Mouse (Mus musculus): ENCODE results near the gene Fgf10.

Fgf10 gene

GRCm38 (mm10) chr13:118716726-118717125, 47.1 kb downstream of the Fgf10 start:
- DNase-seq (ENCODE audit: low read depth, low spot score) = no peak

- DNase-seq (ENCODE audit: low read depth, low spot score) = no peak
These were observed 48.8 kb downstream of the Fgf10 start for GRCm38 (mm10) chr13:118718396-118718795.

GRCm38 (mm10) chr13:118721668-118722067, 52.1 kb downstream of the Fgf10 start:
- no peak for DNase-seq (ENCODE audit: low read depth, low spot score)

- DNase-seq (ENCODE audit: low read depth, low spot score) = no peak
These were observed 62.4 kb downstream of the Fgf10 start for GRCm38 (mm10) chr13:118731850-118732552.

- no peak for DNase-seq (ENCODE audit: low read depth, low spot score)
These were observed 70.3 kb downstream of the Fgf10 start for GRCm38 (mm10) chr13:118739854-118740411.

GRCm38 (mm10) chr13:118742788-118743187, 73.2 kb downstream of the Fgf10 start:
- no peak for DNase-seq (ENCODE audit: low read depth, low spot score)

GRCm38 (mm10) chr13:118744806-118745205, 75.2 kb downstream of the Fgf10 start:
- no peak for DNase-seq (ENCODE audit: low read depth, low spot score)

- no peak for DNase-seq (ENCODE audit: low read depth, low spot score)
These were observed 76.8 kb downstream of the Fgf10 start for GRCm38 (mm10) chr13:118746427-118746826.

GRCm38 (mm10) chr13:118754024-118754423, 84.4 kb downstream of the Fgf10 start:
- DNase-seq (ENCODE audit: low read depth, low spot score) = no peak

GRCm38 (mm10) chr13:118759021-118759420, 89.4 kb downstream of the Fgf10 start:
- DNase-seq (ENCODE audit: low read depth, low spot score) = no peak

- DNase-seq (ENCODE audit: low read depth, low spot score) = no peak
These were observed 93.4 kb downstream of the Fgf10 start for GRCm38 (mm10) chr13:118762982-118763381.

- DNase-seq (ENCODE audit: low read depth, low spot score) = no peak
These were observed 102.6 kb downstream of the Fgf10 start for GRCm38 (mm10) chr13:118772188-118772587.

- no peak for DNase-seq (ENCODE audit: low read depth, low spot score)
These were observed 105.6 kb downstream of the Fgf10 start for GRCm38 (mm10) chr13:118775148-118775547.

- no peak for DNase-seq (ENCODE audit: low read depth, low spot score)
These were observed 109.6 kb downstream of the Fgf10 start for GRCm38 (mm10) chr13:118779161-118779560.

- DNase-seq (ENCODE audit: low read depth, low spot score) = no peak
These were observed 122.2 kb downstream of the Fgf10 start for GRCm38 (mm10) chr13:118791753-118792152.

GRCm38 (mm10) chr13:118792198-118792597, 122.6 kb downstream of the Fgf10 start:
- no peak for DNase-seq (ENCODE audit: low read depth, low spot score)

GRCm38 (mm10) chr13:118800176-118800575, 130.6 kb downstream of the Fgf10 start:
- DNase-seq (ENCODE audit: low read depth, low spot score) = no peak

- DNase-seq (ENCODE audit: low read depth, low spot score) = no peak
These were observed 137.1 kb downstream of the Fgf10 start for GRCm38 (mm10) chr13:118806662-118807061.

- DNase-seq (ENCODE audit: low read depth, low spot score) = no peak
These were observed 150.2 kb downstream of the Fgf10 start for GRCm38 (mm10) chr13:118819785-118820184.

- DNase-seq (ENCODE audit: low read depth, low spot score) = no peak
These were observed 153.5 kb downstream of the Fgf10 start for GRCm38 (mm10) chr13:118823113-118823512.

GRCm38 (mm10) chr13:118825102-118825501, 155.5 kb downstream of the Fgf10 start:
- DNase-seq (ENCODE audit: low read depth, low spot score) = no peak

- no peak for DNase-seq (ENCODE audit: low read depth, low spot score)
These were observed 159.2 kb downstream of the Fgf10 start for GRCm38 (mm10) chr13:118828604-118829381.

- DNase-seq (ENCODE audit: low read depth, low spot score) = no peak
These were observed 164.4 kb downstream of the Fgf10 start for GRCm38 (mm10) chr13:118834021-118834420.

Data from CD4-positive, CD25-positive, alpha-beta regulatory T cell, adult 2 months (primary cell).